Mouse (Mus musculus) mesoderm, embryonic 11.5 days (tissue): Measurements from ENCODE around the gene Kcnb1.

Experiments
- DNase-seq: peaks from one replicate; pipeline ENCODE4 v3.0.0-alpha.2; 2012; ENCODE audit warnings: low read depth, low spot score

The Kcnb1 gene

DNA sequence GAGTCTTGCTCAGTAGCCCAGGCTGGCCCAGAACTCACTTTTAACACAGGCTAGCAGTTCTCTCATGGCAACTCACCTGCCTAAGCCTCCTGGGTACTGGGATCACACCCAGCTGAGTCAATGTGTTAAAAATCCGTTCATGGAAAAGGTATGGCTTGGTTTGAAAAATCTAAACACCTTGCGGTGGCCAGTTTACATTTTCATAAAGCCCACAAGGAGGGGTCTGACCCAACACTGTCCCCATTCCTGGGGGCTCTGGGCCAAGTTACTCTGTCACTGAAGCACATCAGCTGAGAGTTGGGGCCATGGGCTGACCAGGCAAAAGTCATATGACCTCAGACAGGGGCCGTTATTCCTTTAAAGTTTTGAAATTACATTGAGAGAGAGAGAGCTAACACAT is 109.6 kb downstream of the Kcnb1 start:
- DNase-seq = no peak

GRCm38 (mm10) chr2:167079535-167080257 is 110.3 kb downstream of the Kcnb1 start:
- peak; percentile 69 for DNase-seq

GRCm38 (mm10) chr2:167078931-167079495 is 110.9 kb downstream of the Kcnb1 start:
- no peak for DNase-seq

- DNase-seq = no peak
These were observed 111.5 kb downstream of the Kcnb1 start for GRCm38 (mm10) chr2:167078486-167078885.

DNA sequence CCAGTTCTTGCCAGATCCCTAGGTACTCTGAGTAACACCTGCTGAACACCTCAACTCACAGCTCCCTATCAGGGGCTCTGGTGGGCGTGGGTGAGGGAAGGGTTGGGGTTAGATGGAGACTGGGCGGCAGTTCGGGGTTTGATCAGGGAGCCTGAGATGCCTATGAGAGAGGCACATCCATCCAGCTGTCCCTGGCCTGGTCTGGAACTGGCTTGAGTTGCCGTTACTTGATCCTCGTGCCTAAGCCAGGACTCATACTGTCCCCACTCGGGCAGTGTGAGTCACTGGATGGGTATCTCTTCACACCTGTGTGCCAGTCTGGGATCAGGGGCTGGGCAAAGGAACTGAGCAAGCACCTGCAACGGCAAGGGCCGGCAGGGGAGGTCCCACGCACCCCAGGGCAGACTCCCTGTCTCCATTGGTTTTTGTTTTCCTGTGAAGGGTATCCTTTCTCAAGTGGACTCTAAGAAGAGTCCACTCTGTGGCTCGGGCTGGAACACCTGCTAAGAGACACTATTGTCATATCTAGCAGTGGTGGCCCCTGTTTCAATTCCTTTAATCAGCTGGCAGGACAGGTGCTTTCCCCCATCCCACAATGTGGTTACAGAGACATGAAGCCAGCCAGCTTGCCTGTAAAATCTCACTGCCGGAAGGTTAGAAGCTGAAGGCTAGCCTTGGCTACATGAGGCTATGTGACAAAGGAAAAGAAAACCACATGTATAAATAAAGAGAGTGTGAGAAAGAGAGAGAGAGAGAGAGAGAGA is 112.6 kb downstream of the Kcnb1 start:
- no peak for DNase-seq

DNA sequence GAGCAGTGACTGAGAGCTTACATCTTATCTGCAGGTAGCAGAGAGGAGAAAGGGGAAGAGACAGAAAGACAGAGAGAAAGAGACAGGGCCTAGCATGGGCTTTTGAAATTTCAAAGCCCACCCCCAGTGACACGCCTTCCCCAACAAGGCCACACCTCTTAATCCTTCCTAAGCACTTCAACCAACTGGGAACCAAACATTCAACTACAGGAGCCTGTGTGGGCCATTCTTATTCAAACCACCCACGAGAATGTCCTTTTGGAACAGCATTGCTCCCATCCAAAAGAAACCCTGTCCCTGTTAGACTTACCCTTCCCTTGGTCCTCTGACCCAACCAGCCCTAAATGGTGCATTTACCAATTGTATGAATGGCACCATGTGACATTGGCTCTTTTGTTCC is 113.2 kb downstream of the Kcnb1 start:
- no peak for DNase-seq

DNA sequence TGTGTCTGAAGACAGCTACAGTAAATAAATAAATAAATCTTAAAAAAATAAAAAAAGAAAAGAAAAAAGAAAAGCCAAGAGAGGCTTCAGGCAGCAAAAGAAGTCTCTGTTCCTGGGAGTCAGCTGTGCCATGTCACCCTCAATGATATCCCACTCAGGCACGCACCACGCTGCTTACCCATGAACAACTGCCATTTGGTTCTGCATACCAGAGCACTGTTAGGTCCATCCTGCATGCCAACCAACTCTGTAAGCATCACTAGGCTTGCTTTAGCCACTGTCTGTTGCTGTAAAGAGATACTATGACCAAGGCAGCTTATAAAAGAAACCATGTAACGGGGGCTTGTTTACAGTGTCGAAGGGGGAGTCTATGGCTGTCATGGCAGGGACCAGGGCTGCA is 113.6 kb downstream of the Kcnb1 start:
- DNase-seq = no peak

- DNase-seq = no peak
These were observed 115.4 kb downstream of the Kcnb1 start for GRCm38 (mm10) chr2:167074587-167074986.

GRCm38 (mm10) chr2:167071641-167072601 is 118.0 kb downstream of the Kcnb1 start:
- peak; percentile 97 for DNase-seq

GRCm38 (mm10) chr2:167071266-167071640 is 118.7 kb downstream of the Kcnb1 start:
- DNase-seq = no peak

GRCm38 (mm10) chr2:167070341-167070740 is 119.6 kb downstream of the Kcnb1 start:
- DNase-seq = no peak

DNA sequence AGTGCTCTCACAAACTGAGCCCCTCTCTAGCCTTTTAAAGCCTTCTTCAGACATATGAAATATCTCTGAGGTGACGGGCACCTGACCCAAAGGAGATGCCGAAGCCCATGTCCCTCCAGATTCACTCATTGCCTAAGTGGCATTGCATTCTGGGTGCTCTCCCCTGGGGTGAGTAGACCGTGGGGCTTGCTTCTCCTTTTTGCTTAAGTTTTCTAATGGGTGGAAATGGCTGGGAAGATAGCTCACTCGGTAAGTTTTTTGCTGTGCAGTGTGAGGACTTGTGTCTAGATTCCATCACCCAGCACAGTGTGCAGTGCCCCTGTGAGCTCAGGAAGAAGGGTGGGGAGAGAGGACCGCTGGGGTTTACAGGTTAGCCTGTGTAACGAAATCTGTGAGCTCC is 122.4 kb downstream of the Kcnb1 start:
- DNase-seq = no peak

DNA sequence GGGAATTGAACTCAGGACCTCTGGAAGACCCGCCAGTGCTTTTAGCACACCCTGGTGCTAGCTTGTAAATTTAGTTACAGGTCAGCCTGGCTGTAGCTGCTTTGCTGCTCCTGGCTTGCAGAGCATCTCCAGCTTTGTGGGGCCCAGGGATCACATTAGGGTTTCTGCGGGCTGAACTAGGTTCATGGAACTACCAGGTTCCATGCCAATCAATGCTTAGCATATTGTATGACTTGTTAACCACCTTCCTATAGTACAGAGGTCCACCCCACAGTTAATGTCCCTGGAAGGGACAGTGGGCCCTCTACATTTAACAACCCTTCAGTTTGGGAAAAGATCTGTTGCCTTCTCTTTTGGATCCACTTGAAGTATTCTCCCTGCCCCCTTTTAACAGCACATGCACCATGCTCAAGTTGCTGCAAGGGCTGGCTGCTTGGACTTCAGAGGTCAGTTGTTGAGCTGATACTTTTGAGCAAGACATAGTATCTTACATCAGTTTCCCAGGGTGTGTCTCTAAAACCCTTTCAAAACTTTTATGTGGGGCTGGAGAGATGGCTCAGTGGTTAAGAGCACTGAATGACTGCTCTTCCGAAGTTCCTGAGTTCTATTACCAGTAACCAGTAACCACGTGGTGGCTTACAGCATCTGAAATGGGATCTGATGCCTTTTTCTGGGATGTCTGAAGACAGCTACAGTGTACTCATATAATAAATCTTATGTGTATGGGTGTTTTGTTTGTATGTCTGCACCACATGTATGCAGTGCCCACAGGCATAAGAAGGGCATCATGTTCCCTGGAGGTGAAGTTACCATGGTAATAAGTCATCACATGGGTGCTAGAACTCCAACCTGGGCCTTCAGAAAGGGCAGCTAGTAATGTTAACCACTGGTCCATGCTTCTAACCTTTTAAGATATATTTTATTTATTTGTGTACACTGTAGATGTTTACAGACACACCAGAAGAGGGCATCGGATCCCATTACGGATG is 123.1 kb downstream of the Kcnb1 start:
- no peak for DNase-seq

GRCm38 (mm10) chr2:167066031-167066430 is 123.9 kb downstream of the Kcnb1 start:
- DNase-seq = no peak

- DNase-seq = no peak
These were observed 125.2 kb downstream of the Kcnb1 start for GRCm38 (mm10) chr2:167064601-167065295.

- DNase-seq = no peak
These were observed 126.0 kb downstream of the Kcnb1 start for GRCm38 (mm10) chr2:167063906-167064496.

- peak; percentile 97 for DNase-seq
These were observed 126.7 kb downstream of the Kcnb1 start, which contains the start of gene Znfx1 for GRCm38 (mm10) chr2:167062965-167063880. TSS of gene Znfx1 (minus strand) at chr2:167063015.

DNA sequence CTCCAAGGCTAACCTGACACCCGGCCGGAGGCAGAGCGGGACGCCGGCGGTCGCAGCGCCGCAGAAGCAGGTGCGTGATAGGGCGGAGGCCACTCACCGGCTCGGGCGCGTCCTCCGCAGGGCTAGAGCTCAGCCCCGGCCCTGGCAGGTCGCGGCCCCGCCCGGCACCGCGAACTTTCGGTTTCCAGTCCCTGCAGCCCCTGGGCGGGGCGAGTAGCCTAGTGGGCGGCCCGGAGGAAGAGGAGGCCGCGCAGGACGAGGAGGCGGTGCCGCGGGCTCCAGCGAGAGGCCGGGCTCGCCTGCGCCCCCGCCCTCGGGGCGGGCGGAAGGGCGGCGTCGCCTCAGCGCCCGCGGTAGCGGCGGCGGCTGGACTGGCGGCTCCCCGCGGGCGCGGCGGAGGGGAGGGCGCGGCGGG is 127.5 kb downstream of the Kcnb1 start:
- DNase-seq = peak; percentile 91
